Mouse (Mus musculus) embryo, embryonic 9.5 days (tissue): Measurements from ENCODE around the gene 1110008P14Rik.

ENCODE experiments used
- DNase-seq: peaks from one replicate; pipeline ENCODE4 v3.0.0-alpha.2; 2017; ENCODE audit errors: extremely low spot score

1110008P14Rik gene

GRCm38 (mm10) chr2:32381775-32382223 lies at the start of gene 1110008P14Rik:
Gene 1110008P14Rik, minus strand, starts transcription at chr2:32381938.
- DNase-seq: peak; percentile 95

- DNase-seq: peak; percentile 89
Measured at GRCm38 (mm10) chr2:32430701-32431676, 49.3 kb upstream of the 1110008P14Rik start.

GRCm38 (mm10) chr2:32429215-32429891 lies 47.6 kb upstream of the 1110008P14Rik start:
- no peak for DNase-seq

- DNase-seq: no peak
Measured at GRCm38 (mm10) chr2:32428262-32428722, 46.6 kb upstream of the 1110008P14Rik start.

DNA sequence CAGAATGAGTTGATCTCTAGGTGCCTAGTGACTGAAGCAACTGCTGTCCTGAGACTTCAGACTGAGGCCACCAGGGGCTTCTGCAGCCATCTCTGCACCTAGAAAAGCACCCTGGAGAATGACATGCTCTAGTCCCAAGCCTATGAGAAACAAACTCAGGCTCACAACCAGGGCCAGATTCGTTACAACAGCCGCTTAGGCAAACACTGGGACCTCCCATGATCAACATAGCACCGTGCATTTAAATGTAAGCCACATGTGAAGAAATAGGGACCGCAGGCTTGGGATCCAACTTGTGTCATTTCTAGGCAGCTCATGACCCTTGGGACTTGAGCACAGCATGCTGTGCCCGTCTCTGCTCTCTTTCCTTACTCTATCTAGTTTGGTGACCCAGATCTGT lies 46.0 kb upstream of the 1110008P14Rik start:
- DNase-seq: no peak

GRCm38 (mm10) chr2:32426141-32426540 lies 44.4 kb upstream of the 1110008P14Rik start:
- no peak for DNase-seq

- DNase-seq: no peak
Measured at GRCm38 (mm10) chr2:32425568-32425967, 43.8 kb upstream of the 1110008P14Rik start.

DNA sequence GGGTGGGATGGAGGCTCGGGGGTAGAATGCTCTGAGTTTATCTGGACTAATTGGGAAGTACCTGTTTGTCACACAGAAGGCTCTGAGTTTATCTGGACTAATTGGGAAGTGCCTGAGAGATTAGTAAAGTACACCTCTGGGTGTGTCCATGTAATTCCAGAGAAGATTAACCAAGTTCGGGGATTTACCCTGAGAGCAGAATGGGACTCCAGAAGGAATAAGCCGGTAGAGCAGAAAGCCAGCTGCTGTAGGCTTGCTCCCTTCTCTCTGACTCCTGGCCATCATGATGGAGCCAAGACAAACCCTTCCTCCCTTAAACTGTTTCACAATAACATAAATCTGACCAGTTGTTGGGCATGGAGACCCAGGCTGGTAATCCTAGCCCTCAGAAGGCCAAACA lies 43.1 kb upstream of the 1110008P14Rik start:
- DNase-seq: no peak

GRCm38 (mm10) chr2:32423481-32424331 lies 42.0 kb upstream of the 1110008P14Rik start:
- peak; percentile 70 for DNase-seq

DNA sequence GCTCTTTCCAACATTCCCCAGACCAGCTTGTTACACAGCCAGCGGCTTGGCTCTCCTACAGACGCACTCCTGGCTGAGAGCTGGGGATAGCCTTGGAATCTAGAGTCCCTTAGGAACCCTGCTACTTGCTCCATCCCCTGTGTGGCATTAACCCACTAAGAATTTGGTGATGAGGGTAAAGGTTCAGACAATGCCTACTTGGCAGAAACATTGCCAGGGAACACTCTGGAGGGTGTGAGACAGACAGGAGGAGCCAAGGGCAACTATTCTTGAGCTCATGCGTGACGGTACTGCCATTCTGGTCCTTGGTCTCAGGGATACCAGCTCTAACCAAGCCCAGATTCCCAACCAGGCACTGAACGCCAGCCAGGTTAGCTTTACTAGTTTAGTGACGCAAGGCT lies 40.1 kb upstream of the 1110008P14Rik start:
- no peak for DNase-seq

- no peak for DNase-seq
Measured at GRCm38 (mm10) chr2:32420647-32421046, 38.9 kb upstream of the 1110008P14Rik start.

- no peak for DNase-seq
Measured at GRCm38 (mm10) chr2:32420066-32420608, 38.4 kb upstream of the 1110008P14Rik start.

DNA sequence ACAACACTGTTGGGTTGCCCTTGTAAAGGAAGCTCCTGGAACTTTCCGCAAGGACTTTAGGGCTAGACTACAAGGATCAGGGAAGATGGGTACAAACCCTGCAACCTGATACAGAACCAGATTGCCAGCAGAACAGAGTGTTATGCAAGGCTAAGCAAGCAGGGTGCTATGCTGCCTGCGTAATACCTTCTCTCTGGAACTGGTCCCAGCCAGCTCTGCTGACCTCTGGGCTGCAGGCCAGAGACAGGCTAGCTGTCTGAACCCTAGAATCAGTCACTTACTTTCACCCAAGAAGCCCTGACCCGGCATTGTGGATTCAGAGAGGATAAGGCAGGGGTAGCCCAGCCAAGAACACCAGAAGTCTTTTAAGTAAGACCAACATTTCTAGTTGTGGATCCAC lies 37.6 kb upstream of the 1110008P14Rik start:
- DNase-seq: no peak

- DNase-seq: no peak
Measured at GRCm38 (mm10) chr2:32418430-32419151, 36.9 kb upstream of the 1110008P14Rik start.

- DNase-seq: no peak
Measured at GRCm38 (mm10) chr2:32417486-32417885, 35.7 kb upstream of the 1110008P14Rik start.

GRCm38 (mm10) chr2:32416556-32416955 lies 34.8 kb upstream of the 1110008P14Rik start:
- no peak for DNase-seq

- DNase-seq: no peak
Measured at GRCm38 (mm10) chr2:32415801-32416200, 34.1 kb upstream of the 1110008P14Rik start.

DNA sequence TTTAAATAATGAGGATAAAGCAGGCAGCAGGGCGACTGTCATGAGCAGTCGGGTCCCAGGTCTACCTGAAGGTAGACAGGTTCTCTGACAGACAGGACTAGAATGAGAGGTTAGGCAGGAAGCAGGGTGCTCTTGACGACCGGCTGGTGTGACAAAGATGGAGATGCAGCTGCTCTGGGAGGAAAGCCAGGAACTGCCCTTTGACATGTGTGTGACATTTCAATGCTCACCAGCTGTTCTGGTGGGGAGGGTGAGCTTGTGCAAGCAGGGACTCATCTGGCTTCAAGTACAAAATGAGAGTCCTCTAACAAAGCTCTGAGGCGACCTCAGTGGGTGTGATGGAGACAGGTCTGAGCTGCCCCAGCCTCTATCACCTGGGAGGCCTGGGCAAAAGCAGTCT lies 32.2 kb upstream of the 1110008P14Rik start:
- DNase-seq: no peak

- DNase-seq: no peak
Measured at GRCm38 (mm10) chr2:32412742-32413531, 31.2 kb upstream of the 1110008P14Rik start.

GRCm38 (mm10) chr2:32411407-32411806 lies 29.7 kb upstream of the 1110008P14Rik start:
- no peak for DNase-seq
